Mouse (Mus musculus): ENCODE measurements around the gene Fads1. TPM values are rescaled to one million over a fixed set of nuclear protein-coding genes. Genes with fewer than 3 reads are reported as not detected.

Fads1 gene
- polyA plus RNA-seq, 1 experiment from 2014 or later = 44.5 TPM

GRCm38 (mm10) chr19:10173116-10173718 is 9.5 kb upstream of the Fads1 start:
- TF ChIP-seq EP300 (IDR thresholded peaks at IDR 0.05) (no peak), CTCF (IDR thresholded peaks at IDR 0.05) (no peak)
- DNase-seq (ENCODE audit: low spot score) (peak; percentile 53), ATAC-seq (peak; percentile 49)
- no peaks in the 10 kb centered on the region for H3K9me3 ChIP-seq (ENCODE audit: low read length)
- H3K36me3 ChIP-seq (ENCODE audit: insufficient read depth, low read length) = no peaks in the 10 kb centered on the region
- H3K9ac ChIP-seq (replicated peaks; ENCODE audit: low read depth) = no peak overlapping the region
- H3K27me3 ChIP-seq (replicated peaks; ENCODE audit: insufficient read depth, low read length) = no peaks in the 10 kb centered on the region
- H3K4me1 ChIP-seq (ENCODE audit: insufficient read depth, low read depth, low read length) = no peaks in the 10 kb centered on the region
- no peak overlapping the region for H3K27ac ChIP-seq (ENCODE audit: low read length)
- no peak overlapping the region for H3K4me3 ChIP-seq (ENCODE audit: low read depth, low read length)
- WGBS = 56% methylated on average over 5 of the region's 5 CpGs
- no peak overlapping the region for H3K4me2 ChIP-seq (replicated peaks; ENCODE audit: low read depth, low read length)

GRCm38 (mm10) chr19:10173844-10174539 is 8.7 kb upstream of the Fads1 start:
- no peaks in the 10 kb centered on the region for H3K27me3 ChIP-seq (replicated peaks; ENCODE audit: insufficient read depth, low read length)
- no peak overlapping the region for H3K27ac ChIP-seq (ENCODE audit: low read length)
- DNase-seq (ENCODE audit: low spot score) = no peak
- no peak overlapping the region for H3K9ac ChIP-seq (replicated peaks; ENCODE audit: low read depth)
- no peaks in the 10 kb centered on the region for H3K4me1 ChIP-seq (ENCODE audit: insufficient read depth, low read depth, low read length)
- no peak overlapping the region for H3K4me2 ChIP-seq (replicated peaks; ENCODE audit: low read depth, low read length)
- TF ChIP-seq CTCF (IDR thresholded peaks at IDR 0.05) (no peak), EP300 (IDR thresholded peaks at IDR 0.05) (no peak)
- H3K36me3 ChIP-seq (ENCODE audit: insufficient read depth, low read length) = no peaks in the 10 kb centered on the region
- no peak for ATAC-seq
- no peaks in the 10 kb centered on the region for H3K9me3 ChIP-seq (ENCODE audit: low read length)
- WGBS = 81% methylated on average over 7 of the region's 7 CpGs
- no peak overlapping the region for H3K4me3 ChIP-seq (ENCODE audit: low read depth, low read length)

GRCm38 (mm10) chr19:10174956-10175355 is 7.7 kb upstream of the Fads1 start:
- no peak for ATAC-seq
- DNase-seq (ENCODE audit: low spot score) = no peak
- Histone ChIP-seq H3K36me3 (ENCODE audit: insufficient read depth, low read length) (no peaks in the 10 kb centered on the region), H3K4me2 (replicated peaks; ENCODE audit: low read depth, low read length) (no peak overlapping the region), H3K9me3 (ENCODE audit: low read length) (no peaks in the 10 kb centered on the region), H3K27me3 (replicated peaks; ENCODE audit: insufficient read depth, low read length) (no peaks in the 10 kb centered on the region), H3K9ac (replicated peaks; ENCODE audit: low read depth) (no peak overlapping the region), H3K4me3 (ENCODE audit: low read depth, low read length) (no peak overlapping the region), H3K27ac (ENCODE audit: low read length) (no peak overlapping the region), H3K4me1 (ENCODE audit: insufficient read depth, low read depth, low read length) (no peaks in the 10 kb centered on the region)
- 81% methylated on average over 4 of the region's 4 CpGs for WGBS
- TF ChIP-seq CTCF (IDR thresholded peaks at IDR 0.05) = no peak

GRCm38 (mm10) chr19:10176477-10176876 is 6.2 kb upstream of the Fads1 start:
- WGBS = 53% methylated on average over 1 of the region's 1 CpGs
- H3K36me3 ChIP-seq (ENCODE audit: insufficient read depth, low read length) = no peaks in the 10 kb centered on the region

GRCm38 (mm10) chr19:10176941-10177372 is 5.7 kb upstream of the Fads1 start:
- Histone ChIP-seq H3K4me3 (ENCODE audit: low read depth, low read length) (no peak overlapping the region), H3K4me1 (ENCODE audit: insufficient read depth, low read depth, low read length) (no peaks in the 10 kb centered on the region), H3K36me3 (ENCODE audit: insufficient read depth, low read length) (no peaks in the 10 kb centered on the region), H3K9ac (replicated peaks; ENCODE audit: low read depth) (no peak overlapping the region), H3K27ac (ENCODE audit: low read length) (peak overlapping the region; percentile 55; the same call in 1 of the 2 replicates), H3K4me2 (replicated peaks; ENCODE audit: low read depth, low read length) (no peak overlapping the region), H3K9me3 (ENCODE audit: low read length) (no peaks in the 10 kb centered on the region), H3K27me3 (replicated peaks; ENCODE audit: insufficient read depth, low read length) (no peaks in the 10 kb centered on the region)
- peak; percentile 83 for ATAC-seq
- TF ChIP-seq CTCF (IDR thresholded peaks at IDR 0.05) (no peak), EP300 (IDR thresholded peaks at IDR 0.05) (peak; percentile 30; the same call in 1 of the 2 replicates)
- DNase-seq (ENCODE audit: low spot score) = peak; percentile 83
- 32% methylated on average over 7 of the region's 7 CpGs for WGBS

More at GRCm38 (mm10) chr19:10176477-10176876, 6.2 kb upstream of the Fads1 start:
- Histone ChIP-seq H3K4me1 (ENCODE audit: insufficient read depth, low read depth, low read length) (no peaks in the 10 kb centered on the region), H3K27ac (ENCODE audit: low read length) (no peak overlapping the region), H3K9ac (replicated peaks; ENCODE audit: low read depth) (no peak overlapping the region), H3K27me3 (replicated peaks; ENCODE audit: insufficient read depth, low read length) (no peaks in the 10 kb centered on the region), H3K9me3 (ENCODE audit: low read length) (no peaks in the 10 kb centered on the region), H3K4me3 (ENCODE audit: low read depth, low read length) (no peak overlapping the region), H3K4me2 (replicated peaks; ENCODE audit: low read depth, low read length) (no peak overlapping the region)
- peak; percentile 39; the same call in 1 of the 2 replicates for ATAC-seq
- no peak for DNase-seq (ENCODE audit: low spot score)
- no peak for TF ChIP-seq EP300 (IDR thresholded peaks at IDR 0.05)
- no peak for TF ChIP-seq CTCF (IDR thresholded peaks at IDR 0.05)

GRCm38 (mm10) chr19:10181225-10181624 is 1.5 kb upstream of the Fads1 start:
- TF ChIP-seq EP300 (IDR thresholded peaks at IDR 0.05) (no peak), CTCF (IDR thresholded peaks at IDR 0.05) (no peak)
- 89% methylated on average over 7 of the region's 7 CpGs for WGBS
- H3K9ac ChIP-seq (replicated peaks; ENCODE audit: low read depth) = no peak overlapping the region
- peaks cover 5% of the 10 kb centered on the region; the same call in 1 of the 2 replicates for H3K4me1 ChIP-seq (ENCODE audit: insufficient read depth, low read depth, low read length)
- DNase-seq (ENCODE audit: low spot score) (no peak), ATAC-seq (no peak)
- no peak overlapping the region for H3K4me3 ChIP-seq (ENCODE audit: low read depth, low read length)
- H3K27ac ChIP-seq (ENCODE audit: low read length) = no peak overlapping the region
- H3K36me3 ChIP-seq (ENCODE audit: insufficient read depth, low read length) = no peaks in the 10 kb centered on the region
- H3K9me3 ChIP-seq (ENCODE audit: low read length) = no peaks in the 10 kb centered on the region
- no peaks in the 10 kb centered on the region for H3K27me3 ChIP-seq (replicated peaks; ENCODE audit: insufficient read depth, low read length)
- no peak overlapping the region for H3K4me2 ChIP-seq (replicated peaks; ENCODE audit: low read depth, low read length)
